Mouse (Mus musculus) hindbrain, embryonic 11.5 days (tissue): ENCODE measurements around the gene Tnrc6a. TPM values are rescaled to one million over a fixed set of nuclear protein-coding genes. Genes with fewer than 3 reads are reported as not detected.
A peak's percentile ranks its signal among the peaks of the same experiment; 100 is the strongest.

ENCODE experiments used
- ATAC-seq: fragments of 200-750 bp; cut with Nextera tagmentation; 2 replicates; pipeline ENCODE4 v1.8.0; 2017; ENCODE audit warnings: mild to moderate bottlenecking, moderate TSS enrichment, moderate library complexity; ENCODE audit not compliant: low FRiP score
- DNase-seq: peaks from one replicate; pipeline ENCODE4 v3.0.0-alpha.2; 2015; ENCODE audit warnings: low spot score
- H3K27ac ChIP-seq: fragments of 300-500 bp; sonication (generic); 2 replicates; pipeline ENCODE4 v1.5.1; 2014; ENCODE audit warnings: mild to moderate bottlenecking, low read depth, low read length
- H3K27me3 ChIP-seq: fragments of 300-500 bp; sonication (generic); 2 replicates; pipeline ENCODE4 v1.6.1; 2014; ENCODE audit warnings: mild to moderate bottlenecking, low read length, moderate library complexity, mixed read lengths; ENCODE audit not compliant: control insufficient read depth, insufficient read depth
- H3K36me3 ChIP-seq: fragments of 300-500 bp; sonication (generic); 2 replicates; pipeline ENCODE4 v1.6.1; 2014; ENCODE audit warnings: mild to moderate bottlenecking, low read length, moderate library complexity, mixed read lengths; ENCODE audit not compliant: control insufficient read depth, insufficient read depth
- H3K4me1 ChIP-seq: fragments of 300-500 bp; sonication (generic); replicated peaks from 2 replicates; pipeline ENCODE4 v1.6.1; 2014; ENCODE audit warnings: low read length, mixed read lengths; ENCODE audit not compliant: control insufficient read depth, insufficient read depth
- H3K4me2 ChIP-seq: fragments of 300-500 bp; sonication (generic); replicated peaks from 2 replicates; pipeline ENCODE4 v1.6.1; 2014; ENCODE audit warnings: mild to moderate bottlenecking, low read depth, low read length
- H3K4me3 ChIP-seq: fragments of 300-500 bp; sonication (generic); 2 replicates; pipeline ENCODE4 v1.5.1; 2014; ENCODE audit warnings: low read depth, low read length
- H3K9ac ChIP-seq: fragments of 300-500 bp; sonication (generic); 2 replicates; pipeline ENCODE4 v1.6.1; 2014; ENCODE audit warnings: low read depth, low read length
- H3K9me3 ChIP-seq: fragments of 300-500 bp; sonication (generic); 2 replicates; pipeline ENCODE4 v1.6.1; 2016; ENCODE audit warnings: low read length; ENCODE audit not compliant: control insufficient read depth
- whole genome bisulfite sequencing: fragments of 180-500 bp; shearing (Covaris S2); extraction: QIAGEN DNeasy Blood & Tissue Kit; methylation state at CpG from one replicate; pipeline ENCODE4 v1.1.7; 2014; 5-methylcytosine and 5-hydroxymethylcytosine counted together
- polyA plus RNA-seq: library from polyadenylated mRNA; unstranded; fragments of >200 nt; fragmentation: Nextera tagmentation; extraction: Ambion mirVana; gene quantifications from 2 replicates; pipeline ENCODE4 v1.2.1, GENCODE M21; 2014

Tnrc6a gene
- polyA plus RNA-seq, 1 experiment from 2014 or later = 61.3 TPM

DNA sequence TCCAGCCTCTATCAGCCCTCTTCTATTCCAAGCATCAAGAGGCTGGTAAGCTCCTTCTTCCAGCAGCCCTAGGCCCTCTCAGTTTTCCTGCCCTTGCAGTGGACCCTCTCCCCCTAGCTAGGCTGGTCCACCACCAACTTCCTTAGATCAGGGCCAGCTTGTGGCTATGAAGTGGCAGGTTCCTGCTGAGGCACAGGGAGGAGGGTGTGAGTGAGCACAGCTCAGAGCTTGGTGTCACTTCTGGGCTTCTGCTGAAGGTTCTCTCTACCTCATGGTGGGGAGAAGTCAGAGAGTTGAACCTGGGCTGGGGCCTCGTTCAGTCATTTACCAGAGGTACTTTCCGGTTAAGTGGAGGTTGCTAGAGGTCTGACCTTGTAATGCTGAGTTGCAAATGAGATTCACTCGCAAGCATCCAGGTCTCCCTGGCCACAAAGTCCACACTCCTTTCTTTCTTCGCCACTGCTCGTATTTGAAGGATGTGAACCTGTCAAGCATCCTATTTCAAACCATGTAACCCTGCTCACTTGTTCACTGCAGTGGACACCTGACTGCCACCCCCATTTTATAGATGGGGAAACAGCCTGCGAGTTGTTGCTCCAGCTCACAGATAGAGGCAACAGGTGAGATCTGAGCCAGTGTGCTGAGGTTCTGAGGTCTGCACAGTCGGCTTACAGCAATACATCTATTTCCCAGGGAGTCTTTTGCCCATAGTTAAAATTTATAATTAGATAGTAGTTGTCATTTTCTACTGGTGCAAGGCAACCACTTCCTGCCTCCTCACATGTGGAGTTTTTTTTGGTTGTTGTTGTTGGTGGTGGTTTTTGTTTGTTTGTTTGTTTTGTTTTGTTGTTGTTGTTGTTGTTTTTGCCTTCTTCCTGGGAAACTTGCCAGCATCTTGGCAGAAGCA is 94.0 kb downstream of the Tnrc6a start:
- H3K9me3 ChIP-seq = no peaks in the 10 kb centered on the region
- WGBS = 72% methylated on average over 7 of the region's 7 CpGs
- H3K9ac ChIP-seq = no peak overlapping the region
- no peaks in the 10 kb centered on the region for H3K27me3 ChIP-seq
- no peaks in the 10 kb centered on the region for H3K36me3 ChIP-seq
- no peak overlapping the region for H3K27ac ChIP-seq
- H3K4me2 ChIP-seq = no peak overlapping the region
- no peaks in the 10 kb centered on the region; the same call in none of the 2 replicates for H3K4me1 ChIP-seq
- no peak for DNase-seq
- H3K4me3 ChIP-seq = no peak overlapping the region
- ATAC-seq = no peak

DNA sequence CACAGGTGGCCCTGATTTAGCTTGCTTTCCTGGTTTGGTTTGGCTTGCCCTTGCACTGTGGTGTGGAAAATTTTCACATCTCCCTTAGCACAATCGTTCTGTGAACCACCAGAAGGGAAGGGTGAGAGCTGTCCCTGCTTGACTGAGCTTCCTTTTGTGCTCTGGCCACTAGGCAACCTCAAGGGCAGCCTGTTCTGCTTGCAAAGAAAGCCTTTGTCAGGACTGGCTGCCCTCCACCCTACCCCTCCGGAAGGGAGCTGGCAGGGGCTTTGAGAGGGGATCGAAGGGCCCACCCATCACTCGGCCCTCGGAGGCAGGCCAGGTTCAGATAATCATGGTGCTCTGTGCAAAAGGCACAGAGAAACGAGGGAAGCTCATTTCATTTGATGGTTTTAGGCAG is 94.9 kb downstream of the Tnrc6a start:
- Histone ChIP-seq H3K9ac (no peak overlapping the region), H3K9me3 (no peaks in the 10 kb centered on the region), H3K4me3 (no peak overlapping the region), H3K4me1 (no peaks in the 10 kb centered on the region; the same call in none of the 2 replicates), H3K27me3 (no peaks in the 10 kb centered on the region), H3K27ac (no peak overlapping the region; the same call in 1 of the 2 replicates), H3K36me3 (no peaks in the 10 kb centered on the region), H3K4me2 (no peak overlapping the region)
- WGBS = 23% methylated on average over 6 of the region's 6 CpGs
- peak; percentile 36 for DNase-seq
- ATAC-seq = 0 out of 2 replicates have a peak, but pooled peaks have one; percentile 30

DNA sequence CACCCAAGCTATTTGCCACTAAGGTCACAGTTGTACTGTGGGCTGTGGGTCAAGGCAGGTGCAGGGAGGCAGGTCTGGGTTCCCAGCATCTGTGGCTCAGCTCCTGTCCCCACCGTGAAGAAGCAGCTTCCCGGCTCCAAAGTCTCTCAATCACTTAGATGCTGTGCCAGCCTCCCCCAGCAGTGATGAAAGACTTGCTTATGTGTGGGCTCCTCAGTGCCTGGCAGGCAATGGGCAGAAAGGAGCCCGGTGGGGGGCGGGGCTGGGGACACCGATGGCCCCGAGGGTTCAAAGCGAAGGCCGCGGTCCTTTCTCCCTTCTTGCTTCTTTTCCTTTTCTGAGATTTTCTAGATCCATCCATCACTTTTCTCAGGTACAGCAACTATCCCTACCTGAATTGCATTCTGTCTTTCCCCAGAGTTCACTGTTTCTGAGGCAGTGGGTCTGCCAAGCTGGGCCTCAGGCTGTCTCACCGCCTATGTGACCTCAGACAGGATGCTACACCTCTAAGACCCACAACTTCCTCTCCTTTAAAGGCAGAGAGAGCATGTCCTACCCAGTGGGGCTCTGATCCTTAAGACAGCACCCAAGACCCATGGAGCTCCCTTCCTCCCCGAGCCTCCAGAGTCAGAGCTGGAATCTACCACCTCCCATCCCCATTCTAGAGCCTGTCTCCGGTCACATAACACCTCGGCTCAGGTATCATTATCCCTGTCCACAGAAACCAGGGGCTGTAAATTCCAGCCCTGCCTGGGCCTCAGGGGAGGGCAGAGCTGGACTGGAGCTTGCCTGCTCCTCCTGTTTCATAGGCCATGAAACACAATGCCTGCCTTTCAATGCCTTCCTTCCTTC is 96.3 kb downstream of the Tnrc6a start:
- WGBS = 74% methylated on average over 13 of the region's 13 CpGs
- Histone ChIP-seq H3K4me2 (no peak overlapping the region), H3K36me3 (no peaks in the 10 kb centered on the region), H3K4me3 (no peak overlapping the region), H3K9ac (no peak overlapping the region), H3K9me3 (no peaks in the 10 kb centered on the region), H3K27me3 (no peaks in the 10 kb centered on the region), H3K27ac (no peak overlapping the region), H3K4me1 (no peaks in the 10 kb centered on the region)
- DNase-seq (no peak), ATAC-seq (no peak)

DNA sequence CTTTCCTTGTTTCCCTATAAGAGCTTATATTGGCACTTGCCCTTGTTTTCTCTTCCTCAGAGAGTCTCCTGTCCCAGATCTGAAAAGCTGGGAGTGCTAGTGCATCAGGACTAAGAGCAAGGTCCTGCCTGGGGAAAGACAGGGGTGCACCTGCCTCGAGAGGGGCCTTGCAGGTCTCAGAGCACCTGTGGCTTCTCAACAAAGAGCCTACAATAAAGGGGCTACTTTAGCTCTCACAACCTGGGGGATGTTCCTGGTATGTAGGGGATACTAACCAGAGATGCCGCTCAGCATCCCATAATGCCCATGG is 96.9 kb downstream of the Tnrc6a start:
- no peak overlapping the region for H3K4me3 ChIP-seq
- H3K4me2 ChIP-seq = no peak overlapping the region
- DNase-seq (no peak), ATAC-seq (no peak)
- H3K27me3 ChIP-seq = no peaks in the 10 kb centered on the region
- H3K4me1 ChIP-seq = no peaks in the 10 kb centered on the region
- no peak overlapping the region for H3K27ac ChIP-seq
- no peaks in the 10 kb centered on the region for H3K9me3 ChIP-seq
- 65% methylated on average over 2 of the region's 2 CpGs for WGBS
- no peak overlapping the region for H3K9ac ChIP-seq
- no peaks in the 10 kb centered on the region for H3K36me3 ChIP-seq

DNA sequence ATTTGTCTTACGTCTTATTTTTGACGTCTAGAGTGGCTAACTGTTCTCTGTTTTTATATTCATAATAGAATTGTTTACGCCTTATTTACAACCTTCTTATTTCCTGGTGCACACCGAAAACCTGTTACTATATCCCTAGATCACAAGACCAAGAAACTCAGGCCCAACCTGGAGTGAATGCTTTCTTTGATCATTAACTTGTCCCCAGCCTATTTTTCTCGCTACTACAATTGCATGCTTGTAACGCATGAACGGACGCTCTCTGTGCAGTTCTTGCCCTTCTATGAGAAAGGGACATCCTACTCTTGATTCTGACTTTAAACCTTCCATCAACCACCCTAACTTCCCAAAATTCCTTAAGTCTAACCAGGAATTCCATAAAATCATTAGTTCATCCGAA is 100.4 kb downstream of the Tnrc6a start:
- WGBS = 71% methylated on average over 9 of the region's 9 CpGs
- no peaks in the 10 kb centered on the region for H3K36me3 ChIP-seq
- H3K27ac ChIP-seq = no peak overlapping the region
- H3K4me2 ChIP-seq = no peak overlapping the region
- no peak overlapping the region for H3K9ac ChIP-seq
- H3K27me3 ChIP-seq = no peaks in the 10 kb centered on the region
- H3K9me3 ChIP-seq = no peaks in the 10 kb centered on the region
- ATAC-seq (no peak), DNase-seq (no peak)
- no peak overlapping the region for H3K4me3 ChIP-seq
- no peaks in the 10 kb centered on the region for H3K4me1 ChIP-seq

DNA sequence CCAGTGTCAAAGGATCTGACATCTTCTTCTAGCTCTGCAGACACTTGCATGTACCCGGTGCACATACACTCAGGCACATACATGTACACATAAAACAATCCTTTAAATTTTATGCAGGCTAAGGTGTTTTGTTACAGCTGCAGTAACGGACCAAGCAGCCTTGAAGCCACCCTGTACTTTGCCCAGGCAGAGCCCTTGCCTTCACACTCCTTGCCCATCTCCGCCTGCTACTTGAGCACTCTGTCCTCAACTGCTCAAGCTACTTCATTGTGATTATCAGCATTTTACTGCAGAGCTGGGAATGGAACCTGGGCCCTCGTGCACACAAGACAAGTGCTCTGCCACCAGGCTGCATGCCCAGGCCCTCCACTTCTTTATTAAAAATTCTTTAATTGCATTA is 101.5 kb downstream of the Tnrc6a start:
- no peaks in the 10 kb centered on the region for H3K36me3 ChIP-seq
- DNase-seq (no peak), ATAC-seq (no peak)
- no peak overlapping the region for H3K9ac ChIP-seq
- H3K9me3 ChIP-seq = no peaks in the 10 kb centered on the region
- H3K4me1 ChIP-seq = no peaks in the 10 kb centered on the region
- H3K27ac ChIP-seq = no peak overlapping the region
- H3K4me3 ChIP-seq = no peak overlapping the region
- H3K27me3 ChIP-seq = no peaks in the 10 kb centered on the region
- H3K4me2 ChIP-seq = no peak overlapping the region
- WGBS = 87% methylated on average over 4 of the region's 4 CpGs

DNA sequence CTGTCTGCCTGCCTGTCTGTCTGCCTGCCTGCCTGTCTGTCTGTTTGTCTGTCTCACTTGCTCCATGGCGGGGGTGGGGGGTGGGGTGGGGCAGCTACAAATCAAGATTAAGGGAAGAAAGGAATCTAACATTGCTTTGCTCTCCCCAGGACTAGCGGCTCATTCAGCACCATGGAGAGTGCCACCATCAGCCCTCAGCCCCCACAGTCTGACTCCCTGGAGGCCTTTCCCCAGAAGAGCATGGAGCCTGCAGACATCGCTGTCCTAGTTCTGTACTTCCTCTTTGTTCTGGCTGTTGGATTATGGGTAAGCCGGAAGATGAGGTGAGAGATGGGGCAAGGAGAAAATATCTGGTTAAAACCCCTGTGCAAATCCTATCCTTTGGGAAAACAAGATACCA is 111.8 kb downstream of the Tnrc6a start:
- DNase-seq (peak; percentile 51), ATAC-seq (no peak)
- H3K9me3 ChIP-seq = no peaks in the 10 kb centered on the region
- no peak overlapping the region for H3K9ac ChIP-seq
- 29% methylated on average over 4 of the region's 4 CpGs for WGBS
- H3K4me3 ChIP-seq = no peak overlapping the region
- H3K4me1 ChIP-seq = no peaks in the 10 kb centered on the region
- H3K27me3 ChIP-seq = no peaks in the 10 kb centered on the region
- no peak overlapping the region for H3K27ac ChIP-seq
- H3K4me2 ChIP-seq = no peak overlapping the region
- no peaks in the 10 kb centered on the region for H3K36me3 ChIP-seq

DNA sequence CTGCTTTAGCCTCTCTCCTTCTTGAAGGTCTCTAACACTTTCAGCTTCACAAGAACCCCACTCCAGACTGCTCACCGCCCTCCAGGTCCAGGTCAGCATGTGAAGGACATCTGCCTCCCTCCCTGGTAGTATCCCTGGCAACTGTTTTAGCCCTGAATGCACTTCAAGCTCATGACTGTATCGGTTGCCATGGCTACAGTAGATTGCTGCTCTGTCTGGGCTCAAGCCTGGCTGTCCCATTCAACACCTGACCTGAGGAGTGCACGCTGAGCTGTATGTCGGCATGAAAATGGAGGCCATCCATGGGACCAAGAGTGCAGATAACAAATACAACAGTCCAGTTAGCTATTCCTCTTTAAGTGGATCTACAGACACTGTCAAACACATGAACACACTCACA is 114.9 kb downstream of the Tnrc6a start:
- 75% methylated on average over 4 of the region's 4 CpGs for WGBS
- Histone ChIP-seq H3K4me1 (no peaks in the 10 kb centered on the region), H3K4me2 (no peak overlapping the region), H3K4me3 (no peak overlapping the region), H3K36me3 (no peaks in the 10 kb centered on the region), H3K9ac (no peak overlapping the region), H3K27ac (no peak overlapping the region), H3K9me3 (no peaks in the 10 kb centered on the region), H3K27me3 (no peaks in the 10 kb centered on the region)
- no peak for ATAC-seq
- peak; percentile 32 for DNase-seq
